Mouse (Mus musculus): ENCODE results near the gene Fam173a.

GRCm38 (mm10) chr17:25828712-25829557 lies 36.2 kb upstream of the Fam173a start, which contains the start of gene Jmjd8:
- TF ChIP-seq CTCF (IDR thresholded peaks at IDR 0.05; ENCODE audit: low read depth, low read length), result no peak
- TF ChIP-seq POLR2A (IDR thresholded peaks at IDR 0.05; ENCODE audit: borderline replicate concordance, low read depth, low read length), result no peak

Measured in bone marrow macrophage, adult 2 months (primary cell).